Mouse (Mus musculus) T-helper 2 cell (primary cell): Measurements from ENCODE around the gene Irx5.

Experiments
- in situ Hi-C: fragments of 300-600 bp; cut with MboI, MseI; formaldehyde crosslinking; loops from one replicate; pipeline ENCODE4 v1.15.1; 2025; ENCODE audit warnings: high pct_unique_total_duplicates

Gene Irx5

DNA sequence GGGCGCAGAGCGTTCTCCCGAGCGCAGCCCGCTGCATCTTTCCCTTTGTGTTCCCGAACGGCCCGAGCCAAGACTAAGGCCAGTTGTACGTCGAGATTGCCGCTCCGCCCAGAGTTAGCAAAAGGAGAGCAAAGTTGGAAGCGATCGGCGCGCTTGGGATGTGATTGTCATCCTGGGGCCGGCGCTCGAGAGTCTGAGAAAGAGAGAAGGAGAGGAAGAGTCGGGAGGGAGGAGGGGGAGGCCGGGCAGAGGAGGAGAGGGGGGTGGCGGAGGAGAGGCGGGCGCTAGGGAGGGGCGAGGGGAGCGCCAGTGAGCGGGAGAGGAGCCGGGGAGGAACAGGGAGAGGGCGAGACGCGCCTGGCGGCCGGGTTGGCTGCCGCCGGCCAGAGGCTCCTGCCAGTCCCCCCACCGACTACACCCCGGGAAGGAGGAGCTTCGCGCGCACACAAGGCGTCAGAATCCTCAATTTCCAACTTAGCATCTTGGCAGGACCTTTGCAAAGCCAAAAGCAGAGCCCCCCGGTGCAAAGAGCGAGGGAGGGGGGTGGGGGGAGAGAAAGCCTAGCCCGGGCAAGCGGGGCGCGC lies at the start of gene Irx5:
TSS of gene Irx5 (plus strand) at position 228 of the 584 bp plus-strand sequence.
- in situ Hi-C loops = loop anchor here (5.0 to 25.0 kb wide), 3 partner anchors 560 to 1170 kb away; partner anchors contain the start of gene Aktip

DNA sequence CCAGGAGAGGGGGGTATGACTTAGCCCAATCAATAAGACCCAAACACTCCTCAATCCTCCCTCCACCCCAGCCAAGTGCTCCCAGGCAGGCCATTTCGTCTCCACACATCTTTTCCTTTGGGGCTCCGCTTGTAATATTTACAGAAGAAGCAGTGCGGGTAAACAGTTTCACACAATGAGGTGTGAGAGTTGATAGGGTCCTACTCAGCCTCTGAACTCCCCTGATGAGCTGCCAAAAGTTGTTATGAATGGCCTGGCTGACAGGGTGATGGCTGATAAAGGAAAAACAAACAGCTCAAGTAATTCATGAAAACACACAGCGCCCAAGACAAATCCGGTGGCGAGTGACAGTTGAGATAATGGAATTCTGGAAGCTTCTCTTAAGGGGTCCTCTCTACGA lies 45.2 kb upstream of the Irx5 start:
- in situ Hi-C loops = no loop called here

DNA sequence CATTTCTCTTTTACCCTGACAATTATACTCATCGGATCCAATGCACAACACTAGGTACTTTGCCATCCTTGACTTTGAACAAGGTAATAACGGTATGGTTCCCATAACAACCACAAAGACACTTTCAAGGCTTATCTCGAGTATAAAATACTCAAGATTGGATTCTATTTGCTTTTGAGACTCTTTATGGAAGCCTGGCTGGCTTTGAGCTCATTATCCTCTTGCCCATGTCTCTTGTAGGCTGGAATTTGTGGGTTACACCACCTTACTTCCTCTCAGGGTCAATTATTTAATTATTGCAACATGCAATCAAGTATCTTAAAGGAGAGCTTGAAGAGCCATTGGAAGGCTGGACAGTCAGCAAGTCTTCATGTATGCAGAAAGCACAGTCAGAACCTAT lies 43.7 kb upstream of the Irx5 start:
- in situ Hi-C loops = no loop called here

DNA sequence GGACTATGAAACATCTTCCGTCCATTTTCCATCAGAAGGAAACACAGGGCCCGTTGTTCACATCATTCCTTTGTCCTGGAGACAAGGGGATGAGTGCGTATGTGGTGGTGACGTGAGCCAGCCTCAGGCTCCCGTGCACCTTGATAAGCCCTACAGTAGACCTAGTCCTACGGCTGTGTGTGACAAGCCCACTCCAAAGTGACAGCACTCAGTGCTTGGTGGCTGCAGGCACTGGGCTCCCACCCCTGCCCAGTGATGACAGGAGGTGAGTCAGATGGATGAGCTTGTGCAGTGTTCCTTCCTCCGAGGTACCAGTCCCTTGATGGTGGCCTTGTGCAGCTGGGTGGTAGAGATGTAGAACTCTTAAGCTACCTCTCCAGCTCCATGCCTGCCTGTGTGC lies 33.7 kb upstream of the Irx5 start:
- in situ Hi-C loops = no loop called here

DNA sequence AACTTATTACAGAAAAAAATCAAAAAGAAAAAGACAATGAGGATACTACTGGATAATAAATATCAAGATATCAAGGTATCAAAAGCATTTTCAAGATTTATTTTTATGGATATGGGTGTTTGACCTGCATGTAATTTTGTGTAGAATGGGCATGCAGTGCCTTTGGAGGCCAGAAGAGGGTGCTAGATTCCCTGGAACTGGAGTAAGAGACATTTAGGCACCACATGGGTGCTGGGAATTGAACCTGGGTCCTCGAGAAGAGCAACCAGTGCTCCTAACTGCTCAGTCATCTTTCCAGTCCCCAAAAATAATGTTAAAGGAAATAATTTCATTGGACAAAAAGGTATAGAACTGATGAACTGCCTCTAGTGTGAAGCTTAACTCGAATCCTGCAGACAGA lies 30.2 kb upstream of the Irx5 start:
- in situ Hi-C loops = loop anchor here (25.0 kb wide), 1 partner anchor 790 kb away; no protein-coding TSS in a partner anchor

DNA sequence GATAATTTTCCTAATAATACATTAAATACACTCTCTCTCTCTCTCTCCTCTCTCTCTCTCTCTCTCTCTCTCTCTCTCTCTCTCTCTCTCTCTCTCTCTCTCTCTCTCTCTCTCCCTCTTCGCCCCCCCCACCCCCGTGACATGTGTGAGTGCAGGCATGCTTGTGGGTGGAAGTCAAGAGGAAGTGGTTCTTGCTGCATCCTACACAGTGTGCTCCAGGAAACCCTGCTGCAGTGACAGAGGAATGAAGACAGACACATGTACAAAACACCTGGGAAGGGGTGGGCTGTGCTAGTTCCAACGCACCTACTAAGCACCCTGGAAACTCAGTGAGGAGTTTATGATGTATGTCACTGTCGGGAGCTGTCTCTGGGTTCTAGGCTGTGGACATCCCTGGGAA lies 28.2 kb upstream of the Irx5 start:
- in situ Hi-C loops = loop anchor here (25.0 kb wide), 1 partner anchor 792 kb away; no protein-coding TSS in a partner anchor

DNA sequence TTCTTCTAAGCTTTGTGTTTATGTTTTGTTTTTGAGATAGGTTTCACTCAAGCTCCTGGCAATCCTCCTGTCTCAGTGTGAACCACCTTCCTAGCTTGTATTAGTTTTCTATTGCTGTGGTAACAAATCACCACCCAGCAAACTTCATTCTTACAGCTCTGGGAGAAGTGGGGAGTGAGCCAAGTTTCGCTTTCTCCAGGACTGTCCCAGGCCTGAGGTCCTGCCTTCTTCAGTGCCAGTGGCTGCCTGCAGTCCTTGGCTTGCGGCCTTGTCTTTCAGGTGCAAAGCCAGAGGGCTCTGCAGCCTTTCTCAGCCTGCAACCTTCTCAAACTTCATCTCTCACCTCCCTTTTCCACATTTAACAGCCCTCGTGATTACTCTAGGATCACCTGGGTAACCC lies 25.6 kb upstream of the Irx5 start:
- in situ Hi-C loops = loop anchor here (25.0 kb wide), 1 partner anchor 795 kb away; no protein-coding TSS in a partner anchor

DNA sequence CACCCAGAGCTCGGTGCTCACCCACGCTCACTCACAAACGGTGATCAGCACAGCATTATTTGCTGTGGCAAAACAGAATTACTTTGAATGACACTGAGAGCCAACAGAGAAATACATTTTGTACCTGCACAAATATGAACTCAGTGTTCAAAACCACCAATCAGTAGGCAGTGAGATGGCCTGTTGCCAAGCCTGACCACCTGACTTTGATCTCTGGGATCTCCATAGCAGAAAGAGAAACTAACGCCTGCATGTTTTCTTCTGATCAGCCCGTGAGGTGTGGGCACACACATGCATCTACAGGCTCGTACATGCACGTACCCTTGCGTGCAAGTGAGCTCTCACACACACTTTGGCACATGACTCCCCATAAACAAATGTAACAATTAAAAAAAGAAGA lies 24.0 kb upstream of the Irx5 start:
- in situ Hi-C loops = loop anchor here (25.0 kb wide), 1 partner anchor 796 kb away; no protein-coding TSS in a partner anchor

DNA sequence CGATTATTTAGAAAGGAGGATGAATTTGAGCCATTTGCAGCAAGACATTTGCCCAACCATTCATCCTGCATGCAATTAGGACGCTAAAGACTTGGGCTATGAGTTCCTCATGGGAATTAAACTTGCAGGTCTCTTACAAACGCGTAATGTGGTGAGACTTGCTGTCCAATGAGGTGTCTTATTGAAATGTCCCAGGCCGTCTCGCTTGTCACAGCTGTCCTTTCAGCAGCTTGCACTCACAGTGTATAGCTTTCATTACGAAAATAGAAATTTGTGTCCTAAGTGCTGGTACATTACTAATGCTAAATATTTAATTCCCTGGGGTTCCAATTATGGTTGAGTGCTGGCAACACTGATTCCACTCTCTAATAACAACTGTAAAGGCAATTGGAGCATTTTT lies 22.3 kb upstream of the Irx5 start:
- in situ Hi-C loops = loop anchor here (25.0 kb wide), 1 partner anchor 798 kb away; no protein-coding TSS in a partner anchor

DNA sequence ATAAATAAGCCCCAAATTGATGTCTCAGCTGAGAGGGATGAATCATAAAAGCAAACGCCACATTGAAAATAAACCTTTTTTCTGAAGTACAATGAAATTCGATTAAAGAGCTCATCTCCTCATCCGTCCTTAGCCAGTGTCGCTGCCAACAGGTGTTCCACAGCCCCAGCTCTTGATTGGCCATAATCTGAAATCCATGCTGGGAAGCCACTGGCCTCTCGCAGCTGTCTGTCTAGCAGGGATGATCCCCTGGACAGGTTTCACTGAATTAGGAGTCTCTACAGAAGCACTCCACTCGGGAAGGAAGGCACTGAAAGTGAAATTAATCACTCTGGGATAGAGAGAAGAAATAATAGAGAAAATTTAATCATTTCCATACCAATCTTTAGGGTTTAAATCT lies 21.4 kb upstream of the Irx5 start:
- in situ Hi-C loops = loop anchor here (25.0 kb wide), 1 partner anchor 799 kb away; no protein-coding TSS in a partner anchor

DNA sequence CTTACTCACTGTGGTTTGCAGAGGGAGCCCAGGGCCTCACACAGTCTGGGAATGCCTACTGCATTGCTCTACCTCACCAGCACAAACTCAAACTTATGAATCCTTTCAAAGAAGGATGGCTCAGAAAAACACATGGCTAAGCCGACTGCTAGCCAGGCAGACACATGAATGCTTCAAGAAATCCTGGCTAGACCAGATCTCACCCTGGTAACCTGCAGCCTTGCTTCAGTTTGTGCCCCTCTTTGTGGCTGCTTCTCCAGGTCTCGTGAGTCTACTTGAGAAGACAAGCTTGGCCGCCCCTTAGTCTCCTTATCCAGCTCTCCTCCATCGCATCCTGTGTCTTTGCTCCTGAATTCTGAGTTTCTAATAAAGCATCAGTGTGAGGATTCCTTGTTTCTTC lies 13.9 kb upstream of the Irx5 start:
- in situ Hi-C loops = loop anchor here (25.0 kb wide), 1 partner anchor 806 kb away; no protein-coding TSS in a partner anchor

DNA sequence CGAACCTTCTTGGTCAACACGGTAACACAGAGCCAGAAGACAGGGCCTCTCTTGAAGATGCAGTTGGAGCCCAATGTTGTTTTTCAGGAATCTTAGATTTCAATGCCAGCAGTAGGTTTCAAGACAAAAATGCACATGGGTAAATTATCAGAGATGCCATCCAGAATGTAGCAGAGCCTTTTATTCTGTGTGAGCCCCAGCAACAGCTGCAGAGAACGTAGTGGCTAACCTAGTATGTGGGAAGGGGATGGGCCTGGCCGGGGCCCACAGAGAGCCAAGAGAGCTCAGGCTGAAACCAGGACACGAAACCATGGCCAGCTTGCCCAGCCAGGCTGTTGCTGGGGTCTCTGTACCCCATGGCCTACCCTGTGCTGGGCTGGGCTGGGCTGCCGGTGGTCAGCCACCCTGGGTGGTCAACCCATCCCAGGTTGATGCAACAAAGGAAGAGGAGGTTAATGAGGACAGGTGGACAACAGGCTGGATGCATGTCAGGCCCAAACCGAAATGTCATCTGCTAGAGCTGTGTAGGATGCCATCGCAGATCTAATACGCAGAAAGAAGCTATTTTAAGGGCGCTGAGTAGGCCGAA lies 7.4 kb upstream of the Irx5 start:
- in situ Hi-C loops = loop anchor here (25.0 kb wide), 3 partner anchors 813 to 1163 kb away; partner anchors contain the start of gene Aktip

DNA sequence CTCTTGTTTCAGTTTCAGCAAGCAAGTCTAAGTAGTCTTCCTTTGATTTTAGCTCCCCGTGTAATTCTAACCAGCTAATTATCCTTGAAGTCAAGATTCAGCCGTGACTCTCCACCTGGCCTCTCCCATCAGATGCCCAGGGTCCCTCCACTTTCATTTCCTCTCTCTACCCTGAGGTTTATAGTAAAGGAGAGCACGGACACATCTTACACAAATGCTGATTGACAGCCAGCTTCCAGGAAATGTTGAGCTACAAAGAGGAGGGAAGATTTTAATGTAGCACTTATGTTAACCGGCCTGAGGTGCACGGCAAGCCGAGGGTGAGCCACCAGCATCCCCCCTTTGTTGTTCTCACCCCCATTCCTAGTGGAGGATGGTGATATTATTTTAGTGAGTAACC lies 4.0 kb upstream of the Irx5 start:
- in situ Hi-C loops = loop anchor here (25.0 kb wide), 2 partner anchors 966 to 1166 kb away; partner anchors contain the start of gene Aktip

DNA sequence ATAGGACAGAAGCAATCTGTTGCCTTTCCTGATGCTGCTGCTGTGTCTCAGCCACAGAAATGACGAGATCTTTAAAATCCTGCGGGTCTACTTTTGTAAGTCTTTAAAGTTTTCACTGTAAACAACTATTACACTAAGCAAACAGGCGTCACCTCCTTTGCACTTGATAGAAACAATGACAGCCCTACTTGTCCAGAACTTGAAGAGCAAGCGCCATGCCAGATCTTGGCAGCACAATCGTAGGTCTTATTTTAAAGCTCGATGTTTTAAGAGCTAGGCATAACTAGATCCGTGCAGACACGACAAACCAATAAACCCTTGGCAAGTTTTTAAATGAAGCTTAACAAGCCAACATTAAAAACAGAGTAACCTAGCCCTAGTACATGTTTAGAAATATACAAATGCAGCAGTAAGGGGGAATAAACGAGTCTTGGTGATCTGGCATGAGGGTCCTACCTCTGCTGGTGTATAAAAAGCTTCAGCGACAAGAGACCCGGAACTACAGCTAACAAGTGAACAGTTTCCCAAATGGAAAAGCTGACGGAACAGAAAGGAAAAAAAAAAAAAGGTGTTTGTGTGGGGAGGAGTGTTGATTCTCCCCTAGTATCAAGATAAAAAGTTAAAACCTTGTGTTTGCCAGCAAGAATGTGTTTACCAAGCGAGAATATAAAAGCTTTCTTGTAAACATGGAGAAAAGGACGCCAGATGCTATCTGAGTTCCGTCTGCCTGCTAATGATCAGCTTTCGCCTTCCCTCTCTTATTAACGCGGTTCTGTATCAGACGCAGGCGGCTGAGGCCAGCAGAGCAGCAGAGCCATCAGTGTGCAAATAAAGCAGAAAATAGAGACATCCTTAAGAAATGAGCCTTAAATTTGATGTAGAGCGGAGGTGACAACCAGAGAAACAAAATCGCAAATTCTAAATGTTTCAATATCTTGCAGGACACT lies 2.6 kb upstream of the Irx5 start:
- in situ Hi-C loops = loop anchor here (5.0 to 25.0 kb wide), 3 partner anchors 558 to 1168 kb away; partner anchors contain the start of gene Aktip

DNA sequence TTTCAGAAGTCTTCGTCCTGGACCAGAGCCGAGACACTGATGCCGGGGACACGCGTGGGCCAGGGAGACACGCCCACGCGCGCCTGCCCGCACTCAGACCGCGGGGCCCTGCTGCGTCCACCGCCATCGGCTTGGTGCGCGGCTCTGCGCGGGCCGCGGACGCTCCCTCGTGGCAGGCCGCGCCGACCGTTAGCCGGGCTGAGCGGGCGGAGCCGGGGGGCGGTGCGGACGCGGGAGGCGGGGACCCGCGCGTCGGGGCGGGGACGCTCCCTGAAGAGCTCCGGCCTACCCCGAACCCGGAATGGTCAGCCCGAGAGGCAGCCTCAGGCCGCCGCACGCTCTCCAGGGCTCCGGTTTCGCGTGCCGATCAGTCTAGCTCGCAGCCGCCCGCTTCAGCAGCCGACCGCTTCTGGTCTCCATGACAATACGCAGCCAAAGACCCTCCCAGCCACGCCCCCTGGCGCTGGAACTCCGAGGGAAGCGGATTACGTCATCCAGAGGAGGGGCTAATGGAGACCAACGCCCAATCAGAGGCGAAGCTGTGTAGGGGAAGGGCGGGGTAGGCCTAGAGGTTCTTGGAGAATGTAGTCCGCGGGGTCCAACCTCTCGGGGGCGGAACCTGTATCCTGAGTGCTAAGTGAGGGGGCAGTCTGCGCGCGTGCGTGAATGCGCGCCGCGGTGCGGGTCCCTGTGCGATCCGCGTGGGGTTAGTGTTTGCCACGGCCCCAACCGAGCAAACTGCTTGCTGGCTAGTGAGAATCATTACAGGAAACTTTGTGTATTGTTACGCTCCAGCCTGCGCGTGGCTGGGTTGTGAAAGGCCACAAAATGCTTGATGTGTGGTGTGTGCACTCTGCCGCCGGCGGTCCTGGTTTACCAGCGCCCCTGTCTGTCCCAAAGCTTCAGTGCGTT lies 1.5 kb upstream of the Irx5 start:
- in situ Hi-C loops = loop anchor here (5.0 to 25.0 kb wide), 3 partner anchors 559 to 1169 kb away; partner anchors contain the start of gene Aktip

DNA sequence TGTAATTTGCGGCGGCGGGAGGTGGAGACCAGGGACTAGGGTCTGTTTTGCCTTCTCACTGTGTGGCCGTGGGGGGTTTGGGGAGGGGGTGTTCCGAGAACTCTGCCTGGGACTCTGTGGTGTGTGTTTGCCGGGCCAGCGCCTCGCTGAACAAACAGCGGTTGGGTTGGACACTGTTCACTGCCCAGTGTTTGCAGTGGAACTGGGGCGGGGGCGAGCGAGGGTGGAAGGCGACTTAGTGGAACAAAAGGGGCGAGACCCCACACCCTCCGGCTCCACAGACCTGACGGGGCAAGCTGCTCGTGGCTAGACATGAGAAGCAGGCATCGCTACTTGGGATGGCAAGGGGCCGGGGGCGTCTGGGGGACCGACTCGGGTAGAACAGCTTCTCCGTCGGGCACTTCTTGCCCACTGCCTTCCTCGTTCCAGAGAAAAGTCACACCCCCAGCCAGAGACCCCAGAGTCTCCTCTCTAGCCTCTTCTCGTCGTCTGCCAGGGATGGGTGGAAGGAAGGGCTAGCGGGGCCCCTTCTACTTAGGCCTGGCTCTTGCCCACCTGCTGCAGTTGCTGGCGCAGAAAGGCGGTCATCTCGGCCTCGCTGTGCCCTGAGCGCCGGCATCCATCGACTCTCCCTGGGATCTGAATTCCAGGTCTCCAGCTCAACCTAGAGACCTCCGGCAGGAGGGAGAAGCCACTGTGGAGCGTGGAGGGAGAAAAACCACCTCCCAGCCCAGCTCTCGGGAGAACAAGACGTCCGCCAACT lies 631 bp upstream of the Irx5 start:
- in situ Hi-C loops = loop anchor here (5.0 to 25.0 kb wide), 3 partner anchors 559 to 1169 kb away; partner anchors contain the start of gene Aktip

DNA sequence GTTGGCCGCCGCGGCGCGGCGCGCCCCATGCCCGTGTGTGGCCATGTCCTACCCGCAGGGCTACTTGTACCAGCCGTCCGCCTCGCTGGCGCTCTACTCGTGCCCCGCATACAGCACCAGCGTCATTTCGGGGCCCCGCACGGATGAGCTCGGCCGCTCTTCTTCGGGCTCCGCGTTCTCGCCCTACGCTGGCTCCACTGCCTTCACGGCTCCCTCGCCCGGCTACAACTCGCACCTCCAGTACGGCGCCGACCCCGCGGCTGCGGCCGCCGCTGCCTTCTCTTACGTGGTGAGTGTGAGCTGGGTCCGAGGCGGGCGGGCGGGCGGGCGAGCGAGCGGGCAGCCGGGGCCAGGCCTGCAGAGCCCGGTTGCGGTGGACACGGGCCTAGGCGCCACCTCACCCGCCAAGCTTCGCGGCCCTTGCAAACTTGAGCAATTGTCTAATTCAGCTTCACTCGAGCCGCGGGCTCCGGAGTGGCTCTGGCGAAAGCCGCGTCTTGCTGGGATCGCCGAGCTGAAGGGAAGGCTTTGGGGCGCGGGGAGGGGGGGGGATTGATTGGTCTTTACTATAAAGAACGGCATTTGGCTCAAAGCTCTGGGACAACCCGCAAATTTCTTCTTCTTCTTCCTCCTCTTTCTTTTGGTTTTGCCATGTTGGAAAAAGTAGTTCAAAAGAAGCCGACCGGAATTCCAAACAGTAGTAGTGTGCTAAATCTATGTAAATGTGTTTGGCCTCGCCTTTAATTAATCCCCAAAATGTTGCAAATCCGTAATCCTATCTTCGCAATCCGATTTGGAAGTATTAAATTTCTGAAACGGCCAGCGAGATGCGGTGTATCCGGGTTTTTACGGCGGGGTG lies 945 bp downstream of the Irx5 start:
- in situ Hi-C loops = loop anchor here (5.0 to 25.0 kb wide), 3 partner anchors 561 to 1171 kb away; partner anchors contain the start of gene Aktip

DNA sequence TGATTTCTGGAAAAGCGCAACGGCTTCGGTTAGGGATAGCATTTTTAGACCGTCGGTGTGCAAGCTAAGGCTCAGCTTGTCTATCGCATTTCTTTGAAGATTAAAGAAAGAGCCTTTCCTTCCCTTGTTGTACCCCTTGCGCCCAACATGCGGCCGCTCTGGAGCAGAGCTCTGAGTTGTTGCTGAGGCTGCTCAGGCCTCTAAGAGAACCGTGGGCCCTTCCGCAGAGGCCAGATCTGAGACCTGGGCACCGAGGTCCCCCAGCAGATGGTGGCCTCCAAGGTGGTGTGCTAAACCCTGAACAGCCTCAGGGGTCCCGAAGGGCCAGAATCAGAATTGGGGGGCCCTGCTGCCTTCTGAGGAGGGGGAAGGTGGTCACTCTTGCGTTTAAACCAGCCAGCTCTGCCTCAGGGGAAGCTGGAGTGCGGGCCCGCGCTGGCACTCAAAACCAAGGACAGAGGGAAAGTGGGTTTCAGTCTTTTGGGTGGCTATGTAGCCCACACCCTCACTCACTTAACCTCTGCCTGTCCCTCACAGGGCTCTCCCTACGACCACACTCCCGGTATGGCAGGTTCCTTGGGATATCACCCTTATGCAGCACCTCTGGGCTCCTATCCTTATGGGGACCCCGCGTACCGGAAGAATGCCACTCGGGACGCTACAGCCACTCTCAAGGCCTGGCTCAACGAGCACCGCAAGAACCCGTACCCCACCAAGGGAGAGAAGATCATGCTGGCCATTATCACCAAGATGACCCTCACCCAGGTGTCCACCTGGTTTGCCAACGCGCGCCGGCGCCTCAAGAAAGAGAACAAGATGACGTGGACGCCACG lies 1.8 kb downstream of the Irx5 start:
- in situ Hi-C loops = loop anchor here (5.0 to 25.0 kb wide), 3 partner anchors 562 to 1172 kb away; partner anchors contain the start of gene Aktip
